Mouse (Mus musculus) gastrocnemius, postnatal 10 days (tissue): ENCODE data around the gene Notch3. TPM values are rescaled to one million over a fixed set of nuclear protein-coding genes. Genes with fewer than 3 reads are reported as not detected.
A peak's percentile ranks its signal among the peaks of the same experiment; 100 is the strongest.

Experiments
- DNase-seq: peaks from one replicate; pipeline ENCODE4 v3.0.0; 2021; ENCODE audit warnings: mixed read lengths
- total RNA-seq, 2 experiments: library from RNA; stranded (reverse); gene quantifications; 2 replicates each; pipeline ENCODE4 v1.2.3; 2021

The Notch3 gene
- total RNA-seq, 2 experiments from 2014 or later, result 39.6 to 47.8 TPM

- peak; percentile 71 for DNase-seq
Observed at GRCm38 (mm10) chr17:32165803-32166595, 653 bp downstream of the Notch3 start.

DNA sequence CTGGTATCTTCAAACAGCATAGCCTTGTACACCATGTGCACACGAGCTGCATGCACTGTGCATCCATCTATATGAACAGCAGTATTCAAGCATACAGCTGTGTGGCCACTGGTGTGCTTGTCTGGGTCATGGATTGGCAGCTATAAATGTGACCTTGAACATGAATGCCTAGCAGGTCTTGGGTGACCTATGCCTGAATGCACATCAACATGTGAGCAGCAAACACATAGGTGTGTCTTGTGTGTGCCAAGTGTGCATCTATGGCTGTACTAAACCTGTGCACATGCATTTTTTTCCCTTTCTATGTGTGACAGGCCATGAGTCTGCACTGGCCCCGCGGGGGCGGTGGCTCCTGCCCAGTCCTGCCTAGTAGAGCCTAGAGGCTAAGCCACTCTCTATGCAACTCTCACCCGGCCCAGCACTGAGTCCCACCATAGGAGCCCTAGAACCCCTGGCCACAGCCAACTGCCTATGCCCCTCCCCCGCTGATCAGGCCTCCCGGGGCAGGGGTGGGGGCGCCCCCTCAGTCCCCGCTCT lies 1.3 kb downstream of the Notch3 start:
- peak; percentile 26 for DNase-seq

DNA sequence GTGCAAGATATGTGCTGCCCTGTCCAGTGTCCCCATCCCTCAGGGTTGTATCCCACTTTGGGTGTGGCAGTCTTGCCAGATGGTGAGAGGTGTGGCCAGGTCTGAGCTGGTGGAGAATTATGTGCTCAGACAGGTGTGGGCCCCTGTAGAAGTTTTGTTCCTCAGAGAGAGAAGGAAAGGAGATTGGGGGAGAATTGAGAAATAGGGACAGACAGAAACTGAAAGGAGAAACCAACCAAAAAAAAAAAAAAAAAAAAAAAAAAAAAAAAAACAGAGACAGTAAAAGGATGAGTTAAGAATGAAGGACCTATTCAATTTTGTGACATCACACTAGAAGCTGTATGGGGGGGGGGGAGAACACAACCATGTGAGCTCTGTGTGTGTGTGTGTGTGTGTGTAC lies 1.9 kb downstream of the Notch3 start:
- no peak for DNase-seq

GRCm38 (mm10) chr17:32163910-32164650 lies 2.6 kb downstream of the Notch3 start:
- DNase-seq, result peak; percentile 45

DNA sequence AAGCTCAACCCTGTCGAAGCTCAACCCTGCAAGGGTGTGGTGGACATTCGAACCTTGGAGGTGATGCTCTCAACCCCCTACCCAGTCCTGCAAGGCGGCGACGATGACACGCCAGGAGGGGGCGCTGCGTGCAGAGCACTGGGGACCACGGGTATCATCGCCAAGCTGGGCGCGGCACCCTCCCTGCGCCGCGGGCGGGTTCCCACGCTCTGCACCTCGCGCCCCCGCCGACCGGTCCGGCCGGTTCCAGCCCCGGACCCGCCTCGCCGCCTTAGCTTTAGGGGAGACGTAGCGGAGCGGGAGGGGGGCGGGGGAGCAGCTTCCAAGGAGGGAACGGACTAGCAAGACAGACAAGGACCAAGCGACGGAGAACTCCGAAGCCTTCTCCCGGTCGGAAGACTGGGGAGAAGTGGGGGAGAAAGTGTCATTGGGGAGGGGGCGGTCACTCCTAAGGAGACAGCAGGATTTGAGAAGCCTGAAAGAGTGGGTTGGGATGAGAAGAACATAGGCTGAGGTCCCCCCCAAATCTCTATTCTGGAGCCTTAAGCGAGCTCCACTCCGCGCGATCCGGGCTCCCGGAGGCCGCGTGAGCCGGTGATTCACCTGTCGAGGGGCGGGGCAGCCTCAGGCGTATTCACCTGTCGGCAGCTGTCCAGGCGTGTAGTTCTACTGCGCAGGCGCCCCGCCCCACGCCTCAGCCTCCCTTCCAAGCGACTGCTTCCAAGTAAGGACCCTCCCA lies 4.4 kb downstream of the Notch3 start:
- peak; percentile 88 for DNase-seq

DNA sequence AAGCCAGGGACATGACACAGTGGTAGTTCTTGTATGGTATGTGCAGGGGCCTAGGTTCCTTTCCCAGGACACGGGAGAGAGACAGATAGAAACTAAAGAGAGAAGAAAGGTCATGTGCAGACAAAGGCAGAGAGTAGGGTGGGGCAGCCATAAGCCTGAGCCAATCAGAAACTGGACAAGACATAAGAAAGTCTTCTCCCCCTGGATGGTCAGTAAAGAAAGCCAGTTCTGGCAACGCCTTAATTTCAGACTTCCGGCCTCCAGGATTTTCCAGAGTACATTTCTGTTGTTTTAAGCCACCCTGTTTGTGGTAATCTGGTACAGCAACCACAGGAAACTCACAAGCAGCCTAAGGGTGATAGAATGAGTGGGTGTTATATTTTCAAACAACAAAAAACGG lies 5.8 kb downstream of the Notch3 start:
- DNase-seq, result no peak

DNA sequence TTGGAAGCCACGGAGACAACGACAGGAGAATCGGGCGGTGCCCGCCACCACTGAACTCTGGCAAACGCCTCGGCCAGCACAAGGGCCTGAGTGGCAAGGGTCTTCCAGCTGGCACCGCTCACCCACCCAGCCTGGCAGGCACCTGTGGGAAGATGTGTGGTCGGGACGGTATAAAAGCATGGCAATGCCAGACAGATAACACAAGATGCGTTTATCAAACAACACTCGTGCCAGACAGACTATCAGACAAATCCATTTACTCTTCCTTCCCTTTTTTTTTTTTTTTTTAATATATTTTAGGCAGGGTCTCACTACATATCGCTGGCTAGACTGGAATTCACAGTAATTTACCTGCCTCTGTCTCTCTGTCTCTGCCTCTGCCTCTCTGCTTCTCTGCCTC lies 7.8 kb downstream of the Notch3 start:
- no peak for DNase-seq

DNA sequence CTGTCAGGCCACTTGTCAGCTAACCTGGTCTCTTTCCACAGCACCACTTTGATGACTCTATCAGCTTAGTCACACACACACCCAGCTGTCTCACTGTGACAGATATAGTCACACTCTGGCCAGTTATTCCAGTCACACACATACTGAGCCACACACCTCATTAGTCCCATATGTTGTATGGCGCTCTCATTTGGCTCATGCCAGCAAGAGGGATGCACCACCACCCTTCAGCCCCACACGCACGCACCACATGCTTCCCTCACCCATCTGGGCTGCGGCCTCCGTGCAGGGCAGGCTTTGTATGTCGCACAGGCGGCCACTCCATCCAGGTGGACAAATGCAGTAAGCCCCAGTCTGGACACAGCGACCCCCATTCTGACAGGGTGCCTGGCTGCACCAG lies 19.9 kb downstream of the Notch3 start:
- no peak for DNase-seq

GRCm38 (mm10) chr17:32142907-32143854 lies 23.5 kb downstream of the Notch3 start:
- DNase-seq, result peak; percentile 91

GRCm38 (mm10) chr17:32142234-32142633 lies 24.4 kb downstream of the Notch3 start:
- DNase-seq, result no peak

DNA sequence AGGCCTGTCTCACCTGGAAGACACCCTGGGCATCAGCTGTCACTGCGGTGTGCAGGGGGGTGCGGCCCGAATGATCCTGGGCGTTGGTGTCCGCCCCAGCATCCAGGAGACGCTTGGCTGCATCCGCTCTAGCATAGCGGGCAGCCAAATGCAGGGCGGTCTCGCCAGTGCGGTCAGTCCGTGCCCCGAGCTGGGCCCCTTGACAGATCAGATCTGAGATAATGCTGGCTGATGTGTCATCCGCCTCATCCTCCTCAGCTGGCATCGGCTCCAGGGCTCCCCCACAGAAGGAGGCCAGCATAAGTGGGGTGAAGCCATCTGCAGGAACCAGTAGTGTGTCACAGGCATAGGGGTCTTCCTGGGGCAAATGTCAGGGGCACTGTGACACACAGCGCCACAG lies 33.3 kb downstream of the Notch3 start:
- DNase-seq, result no peak

- no peak for DNase-seq
Observed at GRCm38 (mm10) chr17:32132087-32132486, 34.6 kb downstream of the Notch3 start.

DNA sequence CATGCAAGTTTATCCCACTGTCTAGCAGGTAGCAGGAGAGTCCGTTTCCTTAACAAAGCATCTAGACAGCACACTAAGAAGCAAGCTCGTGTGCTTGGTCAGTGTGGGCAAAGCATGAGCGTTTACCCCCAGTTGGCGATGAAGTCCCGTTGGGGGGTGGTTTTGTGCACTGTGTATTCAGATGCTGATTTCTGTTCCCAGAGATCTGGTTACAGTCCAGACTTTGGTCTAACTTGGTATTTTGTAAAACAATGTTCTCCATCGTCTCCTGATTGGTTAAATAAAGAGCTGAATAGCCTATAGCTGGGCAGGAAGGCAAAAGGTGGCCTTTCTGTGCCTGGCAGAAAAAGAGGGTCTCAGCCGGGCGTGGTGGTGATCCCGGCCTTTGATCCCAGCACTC lies 36.1 kb downstream of the Notch3 start:
- no peak for DNase-seq

DNA sequence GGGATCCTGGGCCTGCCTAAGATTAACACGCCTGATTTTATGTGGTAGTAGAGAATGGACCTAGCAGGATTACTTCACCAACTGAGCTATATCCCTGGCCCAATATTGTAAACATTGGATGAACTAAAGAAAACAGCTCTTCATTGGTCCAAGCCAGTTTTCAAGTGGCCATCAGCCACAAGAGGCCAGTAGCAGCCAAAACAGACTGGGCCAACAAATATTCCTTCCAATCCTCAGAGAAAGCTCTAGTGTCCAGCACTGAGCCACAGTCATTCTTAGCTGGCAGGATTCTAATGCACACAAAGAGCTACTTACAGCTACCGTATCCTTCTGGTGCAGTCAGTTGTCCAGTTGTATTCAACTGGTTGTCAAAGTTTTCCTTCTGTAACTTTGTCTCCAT lies 39.5 kb downstream of the Notch3 start:
- DNase-seq, result no peak

GRCm38 (mm10) chr17:32125407-32125806 lies 41.2 kb downstream of the Notch3 start:
- no peak for DNase-seq

DNA sequence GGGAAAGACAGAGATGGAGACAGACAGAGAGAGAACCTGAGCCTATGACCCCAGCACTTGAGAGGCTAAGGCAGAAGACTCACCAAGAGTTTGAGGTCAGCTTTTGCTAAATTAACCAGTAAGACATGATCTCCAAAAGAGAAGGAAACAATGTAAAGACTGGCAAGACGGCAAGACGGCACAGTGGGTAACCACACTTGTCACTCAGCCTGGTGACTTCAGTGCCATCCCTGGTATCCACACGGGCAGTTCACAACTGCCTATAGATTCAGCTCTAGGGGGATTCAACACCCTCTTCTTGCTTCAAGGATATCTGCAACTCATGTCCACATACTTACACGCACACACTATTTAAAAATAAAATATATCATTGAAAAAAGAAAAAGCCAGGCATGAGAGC lies 43.1 kb downstream of the Notch3 start:
- DNase-seq, result no peak

DNA sequence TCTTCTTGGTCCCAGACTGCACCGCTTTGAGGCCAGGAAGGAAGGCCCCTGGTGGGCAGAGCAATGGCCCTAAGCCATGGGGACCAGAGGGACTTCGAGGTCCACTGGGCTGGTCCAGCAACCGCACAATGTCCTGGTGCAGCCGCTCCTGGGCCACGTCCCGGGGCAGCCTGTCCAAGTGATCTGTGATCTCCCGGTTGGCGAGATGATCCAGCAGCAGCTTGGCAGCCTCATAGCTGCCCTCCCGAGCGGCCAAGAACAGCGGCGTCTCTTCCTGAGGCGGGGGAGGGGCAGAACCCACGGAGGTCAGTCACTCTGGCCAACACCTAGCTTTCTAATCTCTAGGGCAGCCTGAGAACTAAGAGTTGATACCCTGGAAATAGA lies 44.1 kb downstream of the Notch3 start:
- DNase-seq, result peak; percentile 63

DNA sequence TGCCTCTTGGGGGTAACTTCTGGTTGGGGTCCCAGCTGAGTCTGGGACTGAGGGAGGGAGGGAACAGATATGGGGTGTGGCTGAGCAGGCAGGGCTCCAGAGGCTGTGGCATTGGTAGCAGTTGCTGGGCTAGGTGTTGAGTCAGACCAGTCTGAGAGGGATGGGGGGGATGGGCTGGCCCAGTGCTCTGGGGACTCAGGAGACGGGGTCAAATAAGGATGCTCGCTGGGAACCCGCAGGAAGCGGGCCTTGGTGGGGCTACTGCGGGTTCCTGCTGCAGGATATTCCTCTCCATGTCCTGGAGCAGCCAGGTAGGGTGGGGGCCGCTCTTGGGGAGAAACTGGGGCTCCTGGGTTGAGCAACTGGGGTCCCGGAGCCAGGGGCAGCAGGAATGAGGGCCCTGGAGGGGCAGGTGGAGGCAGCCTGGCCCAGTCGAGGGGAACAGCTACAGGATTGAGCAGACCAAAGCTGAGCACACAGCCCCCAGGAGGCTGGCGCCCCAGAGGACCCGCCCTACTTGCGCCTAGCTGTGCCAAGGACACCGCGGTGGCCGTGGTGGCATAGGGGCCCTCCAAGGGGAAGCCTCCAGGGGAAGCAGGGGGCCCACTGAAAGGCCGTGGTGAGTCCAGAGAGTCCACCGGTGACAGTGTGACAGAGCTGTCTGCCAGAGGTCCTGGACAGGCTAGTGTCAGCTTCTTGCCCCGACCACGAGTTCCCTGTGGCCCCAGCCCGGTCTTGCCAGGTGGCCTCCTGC lies 44.6 kb downstream of the Notch3 start:
- DNase-seq, result no peak

- DNase-seq, result no peak
Observed at GRCm38 (mm10) chr17:32120771-32121532, 45.7 kb downstream of the Notch3 start.

GRCm38 (mm10) chr17:32119196-32119595 lies 47.5 kb downstream of the Notch3 start:
- DNase-seq, result no peak
